Mouse (Mus musculus) layer of hippocampus, adult 18-20 months (tissue): ENCODE results near the gene Cd22. TPM values are rescaled to one million over a fixed set of nuclear protein-coding genes. Genes with fewer than 3 reads are reported as not detected.

ENCODE experiments used
- DNase-seq, 2 experiments: peaks; one replicate each; pipeline ENCODE4 v3.0.0; 2022; ENCODE audit warnings: low spot score in 2 of 2
- total RNA-seq, 2 experiments: library from RNA; stranded (reverse); gene quantifications; 2 replicates each; pipeline ENCODE4 v1.2.3; 2021

The Cd22 gene
- total RNA-seq, 2 experiments from 2014 or later, result not detected

DNA sequence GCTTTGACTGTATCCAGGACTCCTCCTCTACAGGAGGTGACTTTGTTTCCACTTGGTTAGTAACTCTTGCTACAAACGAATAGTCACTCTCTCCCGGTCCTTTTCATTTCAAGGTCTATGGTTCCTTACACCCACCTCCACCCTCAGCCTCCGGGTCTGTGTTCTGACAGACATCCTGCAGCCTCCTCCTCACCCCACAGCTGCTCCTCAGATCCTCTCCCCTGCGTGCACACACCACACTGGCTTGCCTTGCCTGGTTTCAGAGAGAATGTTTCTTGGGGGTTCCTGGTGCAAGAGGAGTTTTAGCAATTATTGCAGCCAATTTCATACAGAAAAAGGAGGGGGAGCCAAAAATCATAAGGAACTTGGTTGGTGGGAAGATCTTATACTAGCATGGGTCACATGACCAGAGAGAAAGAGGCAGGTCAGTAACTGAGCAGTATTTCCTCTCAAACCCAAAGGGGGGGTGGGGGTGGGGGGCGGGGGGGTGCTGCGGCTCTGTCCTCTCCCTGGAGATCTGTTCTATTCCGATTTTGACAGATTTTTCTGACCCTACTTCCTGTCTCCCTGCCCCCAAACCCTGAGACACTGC is 59.2 kb downstream of the Cd22 start:
- DNase-seq, result no peak

DNA sequence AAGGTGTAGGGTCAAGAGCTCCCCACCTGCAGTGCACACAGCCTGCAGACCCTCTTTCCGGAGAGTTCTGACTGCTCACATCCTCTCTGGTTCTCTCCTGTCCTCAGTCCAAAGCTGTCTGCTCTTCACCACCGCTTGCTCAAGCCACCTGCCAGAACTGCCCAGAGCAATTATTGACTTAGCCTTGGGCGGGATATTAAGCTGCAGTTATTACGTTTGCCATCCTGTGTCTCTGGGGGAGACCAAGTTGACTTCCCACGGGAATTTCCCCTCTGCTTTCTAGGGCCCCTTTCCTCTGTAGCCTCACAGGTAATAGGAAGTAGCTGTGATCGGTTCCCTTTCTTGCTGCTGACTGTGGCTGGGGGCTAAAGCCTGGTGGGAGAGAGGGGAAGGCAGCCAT is 60.0 kb downstream of the Cd22 start:
- DNase-seq, result no peak

Other genes with a start within 250 kb of the Cd22 start
- not detected for gene Etv2, start 244.5 kb downstream of the Cd22 start, total RNA-seq
- gene Rbm42, start 230.0 kb downstream of the Cd22 start, total RNA-seq, result 10 to 100 TPM; 79.0 to 82.6 TPM
- gene Haus5, start 215.3 kb downstream of the Cd22 start, total RNA-seq, result 1 to 10 TPM; 4.6 to 5.4 TPM
- not detected for gene Pmis2, start 208.7 kb downstream of the Cd22 start, total RNA-seq
- gene 2200002J24Rik, start 181.4 kb downstream of the Cd22 start, total RNA-seq, result not detected
- gene Atp4a, start 168.1 kb downstream of the Cd22 start, total RNA-seq, result under 1 TPM; 0.22 to 0.36 TPM
- gene Tmem147, start 150.8 kb downstream of the Cd22 start, total RNA-seq, result 100 to 1,000 TPM; 109 TPM
- gene Gapdhs, start 136.7 kb downstream of the Cd22 start, total RNA-seq, result not detected
- 10 to 100 TPM in 1 of 2 experiments, 1 to 10 TPM in 1; 6.9 to 10.1 TPM for gene Sbsn, start 128.9 kb downstream of the Cd22 start, total RNA-seq
- gene Dmkn, start 116.6 kb downstream of the Cd22 start, total RNA-seq, result 1 to 10 TPM; 1.1 to 1.8 TPM
- gene Krtdap, start 92.4 kb downstream of the Cd22 start, total RNA-seq, result not detected
- not detected for gene Ffar2, start 56.6 kb downstream of the Cd22 start, total RNA-seq
- not detected for gene Ffar3, start 24.2 kb downstream of the Cd22 start, total RNA-seq
- not detected for gene Ffar1, start 18.8 kb downstream of the Cd22 start, total RNA-seq
- 100 to 1,000 TPM; 155 to 176 TPM for gene Mag, start 34.5 kb upstream of the Cd22 start, total RNA-seq
- gene Hamp2, start 44.3 kb upstream of the Cd22 start, total RNA-seq, result not detected
- not detected for gene Hamp, start 63.7 kb upstream of the Cd22 start, total RNA-seq
- gene Usf2, start 76.5 kb upstream of the Cd22 start, total RNA-seq, result 100 to 1,000 TPM; 134 to 139 TPM
- gene Lsr, start 93.1 kb upstream of the Cd22 start, total RNA-seq, result 1 to 10 TPM; 6.6 to 7.6 TPM
- under 1 TPM in 1 of 2 experiments, not detected in 1; 0.18 TPM for gene Fam187b, start 93.4 kb upstream of the Cd22 start, total RNA-seq
- gene Fxyd5, start 162.1 kb upstream of the Cd22 start, total RNA-seq, result 10 to 100 TPM; 16.8 to 21.5 TPM
- gene Fxyd7, start 171.1 kb upstream of the Cd22 start, total RNA-seq, result 100 to 1,000 TPM in 1 of 2 experiments, 10 to 100 TPM in 1; 87.4 to 103 TPM
- 100 to 1,000 TPM; 113 to 114 TPM for gene Fxyd1, start 176.9 kb upstream of the Cd22 start, total RNA-seq
- gene Lgi4, start 179.0 kb upstream of the Cd22 start, total RNA-seq, result 10 to 100 TPM; 37.9 to 40.4 TPM
- gene Fxyd3, start 196.4 kb upstream of the Cd22 start, total RNA-seq, result under 1 TPM; 0.58 to 0.92 TPM
- gene Hpn, start 234.9 kb upstream of the Cd22 start, total RNA-seq, result 1 to 10 TPM; 4.3 to 7.0 TPM
- gene Scn1b, start 246.7 kb upstream of the Cd22 start, total RNA-seq, result 100 to 1,000 TPM; 669 to 714 TPM